Mouse (Mus musculus): ENCODE measurements at regions not wholly inside any gene's neighbourhood (a gene's known extent, or its start where the extent isn't known, plus 50 kb on each side); places are given as distances from the start of the nearest gene placed in this dataset.

- 30% methylated on average over 8 of the region's 8 CpGs for WGBS
- no peak for DNase-seq
Measured at GRCm38 (mm10) chr2:178805283-178805682, 375.0 kb downstream of the Cdh26 start.

GRCm38 (mm10) chr2:178821552-178821951, 391.2 kb downstream of the Cdh26 start:
- WGBS = 74% methylated on average over 6 of the region's 6 CpGs
- Histone ChIP-seq H3K4me1 (ENCODE audit: control insufficient read depth, insufficient read depth, low read length) (no peaks in the 10 kb centered on the region), H3K4me3 (replicated peaks; ENCODE audit: extremely low read depth, low read depth, low read length) (no peak overlapping the region)
- DNase-seq = no peak
- no peak for TF ChIP-seq POLR2A (IDR thresholded peaks at IDR 0.05; ENCODE audit: borderline replicate concordance, extremely low read depth, low read depth, low read length)
- no peak for TF ChIP-seq CTCF (IDR thresholded peaks at IDR 0.05; ENCODE audit: insufficient read depth, low read length)

More at GRCm38 (mm10) chr2:178805283-178805682, 375.0 kb downstream of the Cdh26 start:
- Histone ChIP-seq H3K4me3 (replicated peaks; ENCODE audit: extremely low read depth, low read depth, low read length) (no peak overlapping the region), H3K4me1 (ENCODE audit: control insufficient read depth, insufficient read depth, low read length) (no peaks in the 10 kb centered on the region)
- no peak for TF ChIP-seq CTCF (IDR thresholded peaks at IDR 0.05; ENCODE audit: insufficient read depth, low read length)
- no peak for TF ChIP-seq POLR2A (IDR thresholded peaks at IDR 0.05; ENCODE audit: borderline replicate concordance, extremely low read depth, low read depth, low read length)

GRCm38 (mm10) chr2:178830313-178830712, 400.0 kb downstream of the Cdh26 start:
- H3K4me3 ChIP-seq (replicated peaks; ENCODE audit: extremely low read depth, low read depth, low read length) = no peak overlapping the region
- H3K4me1 ChIP-seq (ENCODE audit: control insufficient read depth, insufficient read depth, low read length) = no peaks in the 10 kb centered on the region
- TF ChIP-seq CTCF (IDR thresholded peaks at IDR 0.05; ENCODE audit: insufficient read depth, low read length) (no peak), POLR2A (IDR thresholded peaks at IDR 0.05; ENCODE audit: borderline replicate concordance, extremely low read depth, low read depth, low read length) (no peak)
- DNase-seq = no peak
- WGBS = 73% methylated on average over 3 of the region's 3 CpGs

- DNase-seq = no peak
- no peak overlapping the region for H3K4me3 ChIP-seq (replicated peaks; ENCODE audit: extremely low read depth, low read depth, low read length)
- WGBS = 75% methylated on average over 7 of the region's 7 CpGs
- TF ChIP-seq CTCF (IDR thresholded peaks at IDR 0.05; ENCODE audit: insufficient read depth, low read length) (no peak), POLR2A (IDR thresholded peaks at IDR 0.05; ENCODE audit: borderline replicate concordance, extremely low read depth, low read depth, low read length) (no peak)
- H3K4me1 ChIP-seq (ENCODE audit: control insufficient read depth, insufficient read depth, low read length) = no peaks in the 10 kb centered on the region
Measured at GRCm38 (mm10) chr2:178834986-178835385, 404.7 kb downstream of the Cdh26 start.

GRCm38 (mm10) chr2:178838571-178838970, 408.2 kb downstream of the Cdh26 start:
- WGBS = 17% methylated on average over 6 of the region's 6 CpGs
- Histone ChIP-seq H3K4me3 (replicated peaks; ENCODE audit: extremely low read depth, low read depth, low read length) (no peak overlapping the region), H3K4me1 (ENCODE audit: control insufficient read depth, insufficient read depth, low read length) (no peaks in the 10 kb centered on the region)
- no peak for DNase-seq
- TF ChIP-seq POLR2A (IDR thresholded peaks at IDR 0.05; ENCODE audit: borderline replicate concordance, extremely low read depth, low read depth, low read length) = no peak
- TF ChIP-seq CTCF (IDR thresholded peaks at IDR 0.05; ENCODE audit: insufficient read depth, low read length) = no peak

- TF ChIP-seq CTCF (IDR thresholded peaks at IDR 0.05; ENCODE audit: insufficient read depth, low read length) (no peak), POLR2A (IDR thresholded peaks at IDR 0.05; ENCODE audit: borderline replicate concordance, extremely low read depth, low read depth, low read length) (no peak)
- 29% methylated on average over 2 of the region's 2 CpGs for WGBS
- no peak for DNase-seq
- Histone ChIP-seq H3K4me3 (replicated peaks; ENCODE audit: extremely low read depth, low read depth, low read length) (no peak overlapping the region), H3K4me1 (ENCODE audit: control insufficient read depth, insufficient read depth, low read length) (no peaks in the 10 kb centered on the region)
Measured at GRCm38 (mm10) chr2:178840975-178841374, 410.6 kb downstream of the Cdh26 start.

GRCm38 (mm10) chr2:178842595-178842994, 412.3 kb downstream of the Cdh26 start:
- H3K4me1 ChIP-seq (ENCODE audit: control insufficient read depth, insufficient read depth, low read length) = no peaks in the 10 kb centered on the region
- WGBS = 65% methylated on average over 12 of the region's 12 CpGs

GRCm38 (mm10) chr2:178843458-178843857, 413.1 kb downstream of the Cdh26 start:
- TF ChIP-seq POLR2A (IDR thresholded peaks at IDR 0.05; ENCODE audit: borderline replicate concordance, extremely low read depth, low read depth, low read length) = no peak
- TF ChIP-seq CTCF (IDR thresholded peaks at IDR 0.05; ENCODE audit: insufficient read depth, low read length) = no peak
- WGBS = 87% methylated on average over 3 of the region's 3 CpGs
- Histone ChIP-seq H3K4me3 (replicated peaks; ENCODE audit: extremely low read depth, low read depth, low read length) (no peak overlapping the region), H3K4me1 (ENCODE audit: control insufficient read depth, insufficient read depth, low read length) (no peaks in the 10 kb centered on the region)
- no peak for DNase-seq

More at GRCm38 (mm10) chr2:178842595-178842994, 412.3 kb downstream of the Cdh26 start:
- H3K4me3 ChIP-seq (replicated peaks; ENCODE audit: extremely low read depth, low read depth, low read length) = no peak overlapping the region
- no peak for TF ChIP-seq CTCF (IDR thresholded peaks at IDR 0.05; ENCODE audit: insufficient read depth, low read length)
- no peak for TF ChIP-seq POLR2A (IDR thresholded peaks at IDR 0.05; ENCODE audit: borderline replicate concordance, extremely low read depth, low read depth, low read length)
- no peak for DNase-seq

GRCm38 (mm10) chr2:178844561-178844960, 414.2 kb downstream of the Cdh26 start:
- Histone ChIP-seq H3K4me3 (replicated peaks; ENCODE audit: extremely low read depth, low read depth, low read length) (no peak overlapping the region), H3K4me1 (ENCODE audit: control insufficient read depth, insufficient read depth, low read length) (no peaks in the 10 kb centered on the region)
- no peak for DNase-seq
- WGBS = 84% methylated on average over 4 of the region's 4 CpGs
- TF ChIP-seq POLR2A (IDR thresholded peaks at IDR 0.05; ENCODE audit: borderline replicate concordance, extremely low read depth, low read depth, low read length) (no peak), CTCF (IDR thresholded peaks at IDR 0.05; ENCODE audit: insufficient read depth, low read length) (no peak)

GRCm38 (mm10) chr2:178850320-178850719, 420.0 kb downstream of the Cdh26 start:
- Histone ChIP-seq H3K4me3 (replicated peaks; ENCODE audit: extremely low read depth, low read depth, low read length) (no peak overlapping the region), H3K4me1 (ENCODE audit: control insufficient read depth, insufficient read depth, low read length) (no peaks in the 10 kb centered on the region)
- TF ChIP-seq CTCF (IDR thresholded peaks at IDR 0.05; ENCODE audit: insufficient read depth, low read length) = no peak
- TF ChIP-seq POLR2A (IDR thresholded peaks at IDR 0.05; ENCODE audit: borderline replicate concordance, extremely low read depth, low read depth, low read length) = no peak
- no peak for DNase-seq
- WGBS = 83% methylated on average over 10 of the region's 10 CpGs
